In genomic region chr4:132732148-132732684, GRCm38 (mm10) we compare ENCODE assay signal across 8 mouse cellular contexts. TPM values are rescaled to one million over a fixed set of nuclear protein-coding genes. Genes with fewer than 3 reads are reported as not detected.
DNase-seq lines count a peak whose midpoint lies in the region; ATAC-seq lines count a peak whose summit lies in the region.

Gene Xkr8 (minus strand): TSS chr4:132732546.

- DNase-seq in Muller cell, postnatal 12 days (ENCODE audit: inconsistent ontology term) = peak; percentile 95
- DNase-seq in cerebellum, adult 8-10 months = peak; percentile 78
- DNase-seq in forelimb bud, embryonic 11.5 days (ENCODE audit: low read depth, low spot score) = peak; percentile 73
- DNase-seq in layer of hippocampus, adult 9-11 months = peak; percentile 81
- peak; percentile 92 for DNase-seq in lung, postnatal 25 days (ENCODE audit: low spot score)
- DNase-seq in retina, adult 2 months (ENCODE audit: low read depth, low spot score) = peak; percentile 28
- DNase-seq in thymus, postnatal 4 days = peak; percentile 92

- peak; percentile 90 to 92 for ATAC-seq in hematopoietic stem cell, adult 5-6 weeks (replicated peaks in 1 of 2; ENCODE audit: insufficient read depth in 1 of 2, low FRiP score in 2 of 2, low TSS enrichment in 1 of 2, low read depth in 1 of 2, poor library complexity in 2 of 2, severe bottlenecking in 2 of 2)

RNA-seq across cellular contexts. Expression of gene Xkr8, which starts in this region (rescaled TPM):
- 4.5 and 8.0 TPM in 2 replicates for total RNA-seq in hematopoietic stem cell, adult 5-6 weeks (2017)

Comparison
In these comparisons a context has a peak if more than half of its experiments do, and no peak if none do; other contexts are left out.
1. Peak in every context shown above with its lines: DNase-seq and ATAC-seq.
2. DNase-seq: peak in every context shown above with its lines; median percentile 95 in Muller cell, postnatal 12 days; 92 in lung, postnatal 25 days; 92 in thymus, postnatal 4 days; 81 in layer of hippocampus, adult 9-11 months; 78 in cerebellum, adult 8-10 months; 73 in forelimb bud, embryonic 11.5 days; 28 in retina, adult 2 months.